18 mouse cellular contexts compared by ENCODE assay signal in genomic region chr2:102129235-102129634, GRCm38 (mm10). TPM values are rescaled to one million over a fixed set of nuclear protein-coding genes. Genes with fewer than 3 reads are reported as not detected.
A peak's percentile ranks its signal among the peaks of the same experiment; 100 is the strongest.
DNase-seq lines count a peak whose midpoint lies in the region; ATAC-seq lines count a peak whose summit lies in the region.
"Had no signal": no experiment of that assay in that cellular context is flagged by ENCODE, and none has a peak within 500 bp of the region (broad histone marks: within the 10 kb centered on the region; RNA-seq: fewer than 3 reads in every experiment).

No protein-coding gene starts in this region.

- 88% methylated on average over 4 of the region's 4 CpGs for WGBS in forebrain, embryonic 13.5 days
- 90% methylated on average over 4 of the region's 4 CpGs for WGBS in forebrain, embryonic 11.5 days
- WGBS in midbrain, embryonic 10.5 days: 92% methylated on average over 4 of the region's 4 CpGs
- 93% methylated on average over 4 of the region's 4 CpGs for WGBS in midbrain, embryonic 13.5 days
- 75% methylated on average over 4 of the region's 4 CpGs for WGBS in intestine, embryonic 14.5 days
- 93% methylated on average over 4 of the region's 4 CpGs for WGBS in midbrain, embryonic 11.5 days

- DNase-seq in forebrain, embryonic 11.5 days (ENCODE audit: low spot score): no peak
- DNase-seq in midbrain, embryonic 10.5 days (ENCODE audit: low spot score): no peak
- no peak for DNase-seq in intestine, embryonic 14.5 days (ENCODE audit: low spot score)
- no peak for DNase-seq in kidney, adult 8-10 months
- DNase-seq in neural tube, embryonic 10.5 days (ENCODE audit: extremely low spot score, low spot score): no peak
- DNase-seq in midbrain, embryonic 11.5 days (ENCODE audit: low spot score, missing footprints): no peak
- DNase-seq: adrenal gland, postnatal 25 days; cerebellum, postnatal 14 days; heart, adult 2 months; heart, postnatal 14 days; kidney, adult 11 months; kidney, postnatal 4 days; lung, adult 2 months; thymus, postnatal 14 days had no signal

- no peaks in the 10 kb centered on the region for H3K9me3 ChIP-seq in forebrain, embryonic 13.5 days (replicated peaks)
- no peaks in the 10 kb centered on the region for H3K9me3 ChIP-seq in forebrain, embryonic 11.5 days (ENCODE audit: control insufficient read depth, low read length)
- no peaks in the 10 kb centered on the region for H3K9me3 ChIP-seq in midbrain, embryonic 10.5 days (replicated peaks)
- no peaks in the 10 kb centered on the region for H3K9me3 ChIP-seq in midbrain, embryonic 13.5 days
- no peaks in the 10 kb centered on the region for H3K9me3 ChIP-seq in intestine, embryonic 14.5 days (ENCODE audit: control insufficient read depth, low read length)
- H3K9me3 ChIP-seq in midbrain, embryonic 11.5 days (ENCODE audit: control insufficient read depth, low read length): no peaks in the 10 kb centered on the region
- H3K9me3 ChIP-seq: limb, embryonic 12.5 days; midbrain, embryonic 12.5 days had no signal

- ATAC-seq in forebrain, embryonic 13.5 days: no peak
- no peak for ATAC-seq in forebrain, embryonic 11.5 days (replicated peaks; ENCODE audit: low FRiP score)
- no peak for ATAC-seq in midbrain, embryonic 13.5 days
- peak; percentile 56; the same call in 1 of the 2 replicates for ATAC-seq in intestine, embryonic 14.5 days (replicated peaks; ENCODE audit: low FRiP score, low TSS enrichment, low read depth)
- ATAC-seq in midbrain, embryonic 11.5 days (ENCODE audit: low FRiP score): no peak

- H3K4me3 ChIP-seq in forebrain, embryonic 13.5 days: no peak overlapping the region
- no peak overlapping the region for H3K4me3 ChIP-seq in forebrain, embryonic 11.5 days (ENCODE audit: low read depth, low read length)
- no peak overlapping the region for H3K4me3 ChIP-seq in midbrain, embryonic 10.5 days
- no peak overlapping the region for H3K4me3 ChIP-seq in midbrain, embryonic 13.5 days (replicated peaks)
- H3K4me3 ChIP-seq in intestine, embryonic 14.5 days (ENCODE audit: low read depth, low read length): no peak overlapping the region
- no peak overlapping the region for H3K4me3 ChIP-seq in midbrain, embryonic 11.5 days (ENCODE audit: low read depth, low read length)
- H3K4me3 ChIP-seq: heart, adult 2 months; limb, embryonic 12.5 days; midbrain, embryonic 12.5 days had no signal

- peak overlapping the region; percentile 54 for H3K27ac ChIP-seq in forebrain, embryonic 13.5 days
- no peak overlapping the region for H3K27ac ChIP-seq in forebrain, embryonic 11.5 days (ENCODE audit: low read depth, low read length)
- peak overlapping the region; percentile 17; the same call in 1 of the 2 replicates for H3K27ac ChIP-seq in midbrain, embryonic 10.5 days (replicated peaks)
- H3K27ac ChIP-seq in midbrain, embryonic 13.5 days: no peak overlapping the region
- no peak overlapping the region for H3K27ac ChIP-seq in intestine, embryonic 14.5 days (ENCODE audit: low read depth)
- H3K27ac ChIP-seq in midbrain, embryonic 11.5 days (ENCODE audit: low read depth, low read length): no peak overlapping the region
- H3K27ac ChIP-seq: heart, adult 2 months; midbrain, embryonic 12.5 days had no signal

- peaks cover 72% of the 10 kb centered on the region for H3K4me1 ChIP-seq in forebrain, embryonic 13.5 days
- H3K4me1 ChIP-seq in forebrain, embryonic 11.5 days (replicated peaks; ENCODE audit: control insufficient read depth, insufficient read depth, low read length): peaks cover 2% of the 10 kb centered on the region; the same call in 1 of the 2 replicates
- H3K4me1 ChIP-seq in midbrain, embryonic 10.5 days: peaks cover 64% of the 10 kb centered on the region
- H3K4me1 ChIP-seq in midbrain, embryonic 13.5 days (replicated peaks): peaks cover 40% of the 10 kb centered on the region
- peaks cover 26% of the 10 kb centered on the region for H3K4me1 ChIP-seq in intestine, embryonic 14.5 days (replicated peaks; ENCODE audit: control insufficient read depth, insufficient read depth, low read length)
- H3K4me1 ChIP-seq in midbrain, embryonic 11.5 days (ENCODE audit: control insufficient read depth, insufficient read depth, low read length): peaks cover 4% of the 10 kb centered on the region; the same call in 1 of the 2 replicates

- no peaks in the 10 kb centered on the region for H3K36me3 ChIP-seq in forebrain, embryonic 13.5 days (ENCODE audit: poor library complexity, severe bottlenecking)
- no peaks in the 10 kb centered on the region for H3K36me3 ChIP-seq in forebrain, embryonic 11.5 days (ENCODE audit: control insufficient read depth, insufficient read depth, low read length)
- no peaks in the 10 kb centered on the region for H3K36me3 ChIP-seq in midbrain, embryonic 10.5 days
- no peaks in the 10 kb centered on the region for H3K36me3 ChIP-seq in midbrain, embryonic 13.5 days
- H3K36me3 ChIP-seq in intestine, embryonic 14.5 days (ENCODE audit: control insufficient read depth, insufficient read depth, low read length): no peaks in the 10 kb centered on the region
- no peaks in the 10 kb centered on the region for H3K36me3 ChIP-seq in midbrain, embryonic 11.5 days (ENCODE audit: control insufficient read depth, insufficient read depth, low read length)
- H3K36me3 ChIP-seq: limb, embryonic 12.5 days; midbrain, embryonic 12.5 days had no signal

- no peak overlapping the region for H3K9ac ChIP-seq in forebrain, embryonic 13.5 days
- H3K9ac ChIP-seq in forebrain, embryonic 11.5 days (ENCODE audit: low read length): no peak overlapping the region
- H3K9ac ChIP-seq in midbrain, embryonic 13.5 days (replicated peaks): no peak overlapping the region
- H3K9ac ChIP-seq in intestine, embryonic 14.5 days (ENCODE audit: low read length): no peak overlapping the region
- no peak overlapping the region for H3K9ac ChIP-seq in midbrain, embryonic 11.5 days (ENCODE audit: low read length)
- H3K9ac ChIP-seq: limb, embryonic 12.5 days; midbrain, embryonic 12.5 days had no signal

- H3K4me2 ChIP-seq in forebrain, embryonic 13.5 days: no peak overlapping the region
- no peak overlapping the region for H3K4me2 ChIP-seq in forebrain, embryonic 11.5 days (ENCODE audit: low read depth, low read length, severe bottlenecking)
- no peak overlapping the region for H3K4me2 ChIP-seq in midbrain, embryonic 13.5 days (replicated peaks)
- H3K4me2 ChIP-seq in intestine, embryonic 14.5 days (ENCODE audit: low read length): no peak overlapping the region
- H3K4me2 ChIP-seq in midbrain, embryonic 11.5 days: no peak overlapping the region
- H3K4me2 ChIP-seq: limb, embryonic 12.5 days; midbrain, embryonic 12.5 days had no signal

- no peaks in the 10 kb centered on the region for H3K27me3 ChIP-seq in forebrain, embryonic 13.5 days
- H3K27me3 ChIP-seq in forebrain, embryonic 11.5 days (ENCODE audit: control insufficient read depth, insufficient read depth, low read length): no peaks in the 10 kb centered on the region
- H3K27me3 ChIP-seq in midbrain, embryonic 10.5 days (ENCODE audit: low read depth, poor library complexity, severe bottlenecking): no peaks in the 10 kb centered on the region
- no peaks in the 10 kb centered on the region for H3K27me3 ChIP-seq in midbrain, embryonic 13.5 days
- no peaks in the 10 kb centered on the region for H3K27me3 ChIP-seq in intestine, embryonic 14.5 days (replicated peaks; ENCODE audit: control insufficient read depth, insufficient read depth, low read length)
- H3K27me3 ChIP-seq in midbrain, embryonic 11.5 days (ENCODE audit: control insufficient read depth, insufficient read depth, low read length): no peaks in the 10 kb centered on the region
- H3K27me3 ChIP-seq: limb, embryonic 12.5 days; midbrain, embryonic 12.5 days had no signal

RNA-seq across cellular contexts. Expression of gene Ldlrad3, which starts 57.0 kb away (rescaled TPM):
- 35.9 and 39.6 TPM in 2 replicates for polyA plus RNA-seq in forebrain, embryonic 13.5 days (2015; fragmentation: Nextera tagmentation; extraction: Ambion mirVana)
- 56.8 and 60.7 TPM in 2 replicates for polyA plus RNA-seq in forebrain, embryonic 11.5 days (2014; fragmentation: Nextera tagmentation; extraction: Ambion mirVana)
- 55.8 and 64.8 TPM in 2 replicates for polyA plus RNA-seq in midbrain, embryonic 10.5 days (2016; fragmentation: Nextera tagmentation; extraction: Ambion mirVana)
- 41.6 and 43.3 TPM in 2 replicates for polyA plus RNA-seq in midbrain, embryonic 13.5 days (2015; fragmentation: Nextera tagmentation; extraction: Ambion mirVana)
- 31.0 and 33.7 TPM in 2 replicates for polyA plus RNA-seq in intestine, embryonic 14.5 days (2014; fragmentation: Nextera tagmentation; extraction: Ambion mirVana)
- polyA plus RNA-seq in midbrain, embryonic 11.5 days (2014; fragmentation: Nextera tagmentation; extraction: Ambion mirVana): 53.1 and 57.7 TPM in 2 replicates

Comparison
In these comparisons a context has a peak if more than half of its experiments do, and no peak if none do; other contexts are left out.
1. H3K27ac ChIP-seq: peak in forebrain, embryonic 13.5 days (single experiment) and midbrain, embryonic 10.5 days (single experiment); none in forebrain, embryonic 11.5 days (single experiment), midbrain, embryonic 13.5 days (single experiment), intestine, embryonic 14.5 days (single experiment) and midbrain, embryonic 11.5 days (single experiment).